Mouse (Mus musculus) large intestine, adult 2 months (tissue): ENCODE measurements around the gene Tada2a. TPM values are rescaled to one million over a fixed set of nuclear protein-coding genes. Genes with fewer than 3 reads are reported as not detected.

ENCODE experiments used
- DNase-seq: peaks from one replicate; pipeline ENCODE4 v3.0.0-alpha.2; 2012; ENCODE audit warnings: low read depth, low spot score
- WGBS: fragments of 180-500 bp; shearing (Covaris S2); methylation state at CpG from one replicate; pipeline ENCODE4 v1.1.7; 2018; 5-methylcytosine and 5-hydroxymethylcytosine counted together
- polyA plus RNA-seq: library from polyadenylated mRNA; depleted of rRNA; stranded (reverse); fragments of >200 nt; gene quantifications from 2 replicates; pipeline ENCODE4 v1.2.3, GENCODE M21; 2012

Tada2a gene
- polyA plus RNA-seq, 1 experiment, result 4.0 TPM

GRCm38 (mm10) chr11:84116221-84116620, 13.2 kb downstream of the Tada2a start:
- WGBS, result 58% methylated on average over 2 of the region's 2 CpGs
- DNase-seq, result no peak

- 69% methylated on average over 9 of the region's 9 CpGs for WGBS
Measured at GRCm38 (mm10) chr11:84115646-84116045, 13.8 kb downstream of the Tada2a start.

GRCm38 (mm10) chr11:84113623-84114022, 15.8 kb downstream of the Tada2a start:
- 88% methylated on average over 5 of the region's 5 CpGs for WGBS
- DNase-seq, result no peak

More at GRCm38 (mm10) chr11:84115646-84116045, 13.8 kb downstream of the Tada2a start:
- no peak for DNase-seq

- WGBS, result 56% methylated on average over 2 of the region's 2 CpGs
- DNase-seq, result no peak
Measured at GRCm38 (mm10) chr11:84107137-84107536, 22.3 kb downstream of the Tada2a start.

- DNase-seq, result no peak
- WGBS, result 90% methylated on average over 6 of the region's 6 CpGs
Measured at GRCm38 (mm10) chr11:84104036-84104435, 25.4 kb downstream of the Tada2a start.

- no peak for DNase-seq
Measured at GRCm38 (mm10) chr11:84101182-84101581, 28.2 kb downstream of the Tada2a start.

GRCm38 (mm10) chr11:84097251-84097998, 32.0 kb downstream of the Tada2a start:
- no peak for DNase-seq
- 62% methylated on average over 5 of the region's 5 CpGs for WGBS

GRCm38 (mm10) chr11:84095084-84095483, 34.3 kb downstream of the Tada2a start:
- no peak for DNase-seq
- 86% methylated on average over 4 of the region's 4 CpGs for WGBS

- 90% methylated on average over 8 of the region's 8 CpGs for WGBS
- no peak for DNase-seq
Measured at GRCm38 (mm10) chr11:84090572-84090971, 38.8 kb downstream of the Tada2a start.

GRCm38 (mm10) chr11:84081901-84082300, 47.5 kb downstream of the Tada2a start:
- 95% methylated on average over 5 of the region's 5 CpGs for WGBS
- no peak for DNase-seq

GRCm38 (mm10) chr11:84080327-84080726, 49.1 kb downstream of the Tada2a start:
- 74% methylated on average over 3 of the region's 3 CpGs for WGBS
- no peak for DNase-seq

GRCm38 (mm10) chr11:84079887-84080286, 49.5 kb downstream of the Tada2a start:
- 57% methylated on average over 4 of the region's 4 CpGs for WGBS

GRCm38 (mm10) chr11:84079361-84079760, 50.0 kb downstream of the Tada2a start:
- WGBS, result 89% methylated on average over 11 of the region's 11 CpGs
- no peak for DNase-seq

More at GRCm38 (mm10) chr11:84079887-84080286, 49.5 kb downstream of the Tada2a start:
- DNase-seq, result no peak

GRCm38 (mm10) chr11:84078601-84079000, 50.8 kb downstream of the Tada2a start:
- WGBS, result 81% methylated on average over 9 of the region's 9 CpGs

GRCm38 (mm10) chr11:84077008-84077407, 52.4 kb downstream of the Tada2a start:
- WGBS, result 72% methylated on average over 2 of the region's 2 CpGs
- DNase-seq, result no peak

More at GRCm38 (mm10) chr11:84078601-84079000, 50.8 kb downstream of the Tada2a start:
- DNase-seq, result no peak

GRCm38 (mm10) chr11:84073816-84074764, 55.3 kb downstream of the Tada2a start:
- 16% methylated on average over 7 of the region's 7 CpGs for WGBS

GRCm38 (mm10) chr11:84072904-84073651, 56.3 kb downstream of the Tada2a start:
- WGBS, result 54% methylated on average over 9 of the region's 9 CpGs

More at GRCm38 (mm10) chr11:84073816-84074764, 55.3 kb downstream of the Tada2a start:
- DNase-seq, result no peak

GRCm38 (mm10) chr11:84069034-84069370, 60.4 kb downstream of the Tada2a start, which contains the start of gene Dusp14:
Gene Dusp14 (minus strand): TSS chr11:84069261.
- no peak for DNase-seq
- 47% methylated on average over 11 of the region's 11 CpGs for WGBS

More at GRCm38 (mm10) chr11:84072904-84073651, 56.3 kb downstream of the Tada2a start:
- DNase-seq, result no peak

- 2% methylated on average over 63 of the region's 63 CpGs for WGBS
- DNase-seq, result no peak
Measured at GRCm38 (mm10) chr11:84068191-84069033, 61.0 kb downstream of the Tada2a start.
